Mouse (Mus musculus) C2C12 (cell line): ENCODE measurements around the gene Dad1.

Source experiments
- CTCF ChIP-seq: IDR thresholded peaks from one replicate; pipeline ENCODE4 v1.5.1; 2011; ENCODE audit not compliant: control insufficient read depth, insufficient read depth, insufficient read length
- MYOD1 ChIP-seq: IDR thresholded peaks from one replicate; pipeline ENCODE4 v1.6.1; 2011; ENCODE audit warnings: low read depth; ENCODE audit not compliant: control insufficient read depth, insufficient read length
- MYOG ChIP-seq: IDR thresholded peaks from one replicate; pipeline ENCODE4 v1.6.1; 2011; ENCODE audit not compliant: control insufficient read depth, insufficient read length; ENCODE audit errors: extremely low read depth
- USF1 ChIP-seq: IDR thresholded peaks from one replicate; pipeline ENCODE4 v1.6.1; 2011; ENCODE audit warnings: low read depth, mild to moderate bottlenecking, control low read depth, moderate library complexity

GRCm38 (mm10) chr14:54221641-54222040, 32.3 kb downstream of the Dad1 start:
- TF ChIP-seq CTCF (no peak), MYOD1 (no peak), USF1 (no peak), MYOG (no peak)
